Mouse (Mus musculus): ENCODE data around the gene B4gat1.

DNA sequence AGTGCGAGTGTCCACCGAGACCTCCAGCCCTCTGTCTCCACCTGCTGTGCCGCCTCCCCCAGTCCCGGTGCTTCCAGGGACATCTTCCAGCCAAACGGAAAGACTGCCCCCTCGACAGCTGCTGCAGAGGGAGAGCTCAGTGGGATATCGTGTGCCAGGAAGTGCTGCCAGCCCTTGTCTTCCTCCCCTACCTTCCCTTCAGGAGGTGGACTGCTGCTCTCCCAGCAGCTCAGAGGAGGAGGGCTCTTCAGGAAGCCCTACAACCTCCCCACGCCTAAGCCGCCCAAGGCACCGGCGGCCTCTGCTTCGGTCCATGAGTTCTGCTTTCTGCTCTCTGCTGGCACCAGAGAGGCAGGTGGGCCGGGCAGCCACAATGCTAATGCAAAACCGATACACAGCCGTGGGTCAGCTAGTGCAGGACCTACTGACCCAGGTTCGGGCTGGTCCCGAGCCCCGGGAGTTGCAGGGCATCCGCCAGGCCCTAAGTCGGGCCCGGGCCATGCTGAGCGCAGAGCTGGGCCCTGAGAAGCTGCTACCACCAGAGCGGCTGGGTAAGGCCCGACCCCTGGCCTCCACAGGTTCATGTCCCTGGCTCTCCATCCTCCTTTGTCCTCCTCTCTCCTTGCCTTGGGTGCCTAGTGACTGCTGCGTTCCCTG, 13.7 kb downstream of the B4gat1 start:
- TF ChIP-seq POLR2A (IDR thresholded peaks at IDR 0.05; ENCODE audit: borderline replicate concordance, extremely low read depth, low read depth, low read length) (no peak), CTCF (IDR thresholded peaks at IDR 0.05; ENCODE audit: insufficient read depth, low read length) (no peak)

All from lung, adult 2 months (tissue).